Mouse (Mus musculus) left cerebral cortex, postnatal 10 days (tissue): ENCODE measurements at regions not wholly inside any gene's neighbourhood (a gene's known extent, or its start where the extent isn't known, plus 50 kb on each side); places are given as distances from the start of the nearest gene placed in this dataset.

Experiments used
- DNase-seq, 2 experiments: peaks; one replicate each; pipeline ENCODE4 v3.0.0; 2021 to 2022; ENCODE audit warnings: low spot score in 2 of 2, mixed read lengths in 1 of 2; ENCODE audit errors: extremely low spot score in 1 of 2
- intact Hi-C: fragments of 180-260 bp; cut with DNase I; formaldehyde crosslinking; loops from one replicate; pipeline ENCODE4 v1.15.1; 2025

DNA sequence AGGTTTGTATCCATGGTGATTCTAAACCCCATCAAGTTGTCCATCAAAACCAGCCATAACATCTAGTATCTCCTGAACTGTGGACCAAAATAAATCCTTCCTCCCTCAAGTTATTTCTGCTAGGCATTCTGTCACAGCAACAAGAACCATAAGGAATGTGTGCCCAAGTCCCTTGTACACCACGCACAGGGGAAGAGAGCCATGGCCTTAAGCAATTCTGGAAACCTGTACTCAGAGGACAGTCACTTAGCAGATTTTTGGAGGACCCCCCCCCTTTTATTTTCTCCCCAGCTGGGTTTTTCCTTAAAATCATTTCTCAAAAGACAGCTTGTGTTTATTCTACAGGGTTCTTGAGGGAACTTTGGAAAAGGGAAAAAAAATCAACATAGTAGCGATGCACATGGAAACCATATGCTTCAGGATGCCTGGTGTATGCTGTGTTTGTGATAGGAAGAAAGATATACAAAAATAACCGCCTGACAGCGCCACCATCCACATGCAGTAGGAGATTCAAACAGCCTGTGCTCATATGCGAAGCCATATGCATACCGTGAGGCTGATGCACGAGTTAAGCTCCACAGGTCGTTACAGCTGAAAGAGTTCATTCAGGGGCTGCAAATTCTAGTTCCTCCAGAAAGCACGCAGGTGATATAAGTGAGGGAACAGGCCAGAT, 214.5 kb upstream of the Il12b start:
- peak; percentile 21 to 51 for DNase-seq
- intact Hi-C loops, result no loop called here

DNA sequence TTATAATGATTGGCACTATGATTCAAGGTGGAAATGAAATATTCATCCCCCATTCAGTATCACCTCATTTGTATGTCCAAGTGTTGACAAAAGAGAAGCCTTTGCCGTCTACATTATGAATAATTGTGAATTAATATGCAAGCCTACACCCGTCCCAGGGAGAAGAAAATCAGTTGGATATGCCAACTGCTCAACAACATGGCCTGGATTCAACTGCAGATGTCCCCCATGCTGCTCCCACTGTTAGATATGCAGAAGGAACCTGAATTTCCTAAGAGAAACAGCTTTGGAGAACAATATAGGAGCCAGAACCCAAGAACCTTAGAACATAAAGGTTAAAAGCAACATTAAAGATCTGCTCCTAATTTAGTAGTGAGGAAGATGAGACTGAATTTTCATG, 211.7 kb upstream of the Il12b start:
- no peak for DNase-seq
- intact Hi-C loops, result no loop called here

DNA sequence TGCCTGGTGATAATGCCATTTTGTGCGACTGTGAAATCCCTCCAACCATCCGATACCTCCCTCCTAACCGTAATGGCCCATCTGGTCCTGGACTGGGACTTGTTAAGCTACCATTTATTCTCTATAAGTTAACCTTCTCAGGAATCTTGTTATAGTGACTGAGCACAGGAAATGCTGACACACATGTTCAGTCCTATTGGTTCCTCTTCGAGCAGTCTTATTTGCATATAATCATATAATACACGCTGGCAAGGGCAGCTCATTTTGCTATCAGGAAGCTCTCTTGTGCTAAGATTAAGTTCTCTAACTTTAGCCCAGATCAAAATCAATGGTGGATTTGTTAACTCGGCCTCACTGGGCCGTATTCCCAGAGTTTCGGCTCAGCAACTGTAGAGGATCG, 206.1 kb upstream of the Il12b start:
- no peak for DNase-seq
- intact Hi-C loops, result no loop called here

DNA sequence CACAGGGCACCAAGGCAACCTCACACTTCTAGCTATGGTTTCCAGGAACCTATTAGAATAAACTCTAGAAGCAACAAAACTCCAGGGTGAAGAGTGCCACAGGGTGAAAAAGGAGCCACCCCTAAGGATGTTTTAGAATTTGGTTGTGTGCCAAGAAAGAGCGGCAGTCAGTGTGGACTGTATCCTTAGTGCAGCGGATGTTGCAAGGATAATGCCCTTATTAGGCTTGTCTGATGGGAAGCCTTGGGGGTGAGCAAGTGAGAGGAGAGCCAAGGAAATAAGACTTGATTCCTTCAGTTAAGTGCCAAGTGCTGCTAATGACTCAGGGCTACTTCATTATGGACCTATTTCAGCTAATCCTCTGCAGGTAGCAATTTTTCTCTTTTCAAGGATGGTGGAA, 197.1 kb upstream of the Il12b start:
- intact Hi-C loops, result no loop called here
- DNase-seq, result no peak

DNA sequence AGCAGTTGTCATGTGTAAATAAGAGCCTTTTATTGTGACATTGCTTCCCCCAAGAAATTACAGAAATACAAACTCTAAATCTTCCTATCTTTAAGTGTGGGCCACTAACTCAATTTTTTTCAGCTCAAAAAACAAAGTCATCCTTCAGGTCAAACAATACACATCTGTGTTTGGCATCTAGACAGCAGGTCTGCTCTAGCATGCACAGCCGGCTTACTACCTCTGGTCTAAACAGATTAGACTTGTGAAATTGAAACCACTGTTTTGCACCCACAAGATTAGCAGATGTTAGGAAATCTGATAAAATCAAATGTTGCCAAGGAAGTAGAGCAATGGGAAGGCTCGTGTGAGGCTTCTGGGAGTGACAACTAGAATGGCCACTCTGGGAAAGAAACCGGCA, 195.5 kb upstream of the Il12b start:
- intact Hi-C loops, result no loop called here
- no peak for DNase-seq

DNA sequence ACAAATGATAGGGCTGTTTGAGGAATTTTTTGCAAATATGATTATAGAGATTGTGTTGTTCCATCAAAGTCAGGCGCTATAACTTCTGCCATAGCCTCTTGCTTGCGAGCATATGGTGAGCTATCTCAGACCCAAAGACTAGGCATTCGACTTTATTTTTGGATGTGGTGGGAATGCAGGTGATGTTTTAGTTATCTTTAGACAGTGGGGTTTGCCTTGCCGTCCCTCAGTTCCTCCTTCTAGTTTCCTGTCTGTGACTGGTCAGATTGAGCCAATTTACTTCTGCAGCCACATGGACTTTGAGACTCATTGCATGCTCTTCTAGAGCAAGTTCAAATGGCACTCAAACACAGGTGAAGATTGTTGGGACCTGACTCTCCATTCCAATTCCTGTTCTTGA, 193.0 kb upstream of the Il12b start:
- DNase-seq, result no peak
- intact Hi-C loops, result no loop called here

DNA sequence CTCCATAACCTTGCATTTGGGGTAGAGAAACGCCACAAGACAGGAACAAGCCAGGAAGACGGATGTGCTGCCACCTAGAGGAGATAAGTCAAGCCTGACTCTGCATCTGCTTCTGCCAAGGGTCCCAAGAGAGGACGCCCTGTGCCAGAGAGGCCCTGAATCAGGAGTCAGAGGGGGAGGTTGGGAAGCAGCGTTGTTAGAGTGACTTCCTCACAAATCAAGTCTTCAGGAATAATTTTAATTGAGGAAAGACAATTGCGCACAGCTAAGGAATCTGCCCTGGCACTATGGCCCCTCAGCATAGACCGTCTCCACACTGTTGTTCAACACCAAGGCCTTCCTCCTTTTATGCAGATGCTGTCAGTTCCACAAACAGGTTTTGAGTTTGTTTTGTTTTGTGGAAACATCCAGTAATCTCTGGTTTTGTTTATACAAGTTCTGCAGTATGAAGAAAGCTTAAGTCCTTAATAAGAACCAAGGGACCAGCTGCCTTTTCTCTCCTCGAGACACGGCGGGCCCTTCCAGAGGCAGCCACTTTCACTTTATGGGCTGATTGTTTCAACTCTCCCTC, 187.9 kb upstream of the Il12b start:
- intact Hi-C loops, result no loop called here
- DNase-seq, result peak; percentile 16 to 39

DNA sequence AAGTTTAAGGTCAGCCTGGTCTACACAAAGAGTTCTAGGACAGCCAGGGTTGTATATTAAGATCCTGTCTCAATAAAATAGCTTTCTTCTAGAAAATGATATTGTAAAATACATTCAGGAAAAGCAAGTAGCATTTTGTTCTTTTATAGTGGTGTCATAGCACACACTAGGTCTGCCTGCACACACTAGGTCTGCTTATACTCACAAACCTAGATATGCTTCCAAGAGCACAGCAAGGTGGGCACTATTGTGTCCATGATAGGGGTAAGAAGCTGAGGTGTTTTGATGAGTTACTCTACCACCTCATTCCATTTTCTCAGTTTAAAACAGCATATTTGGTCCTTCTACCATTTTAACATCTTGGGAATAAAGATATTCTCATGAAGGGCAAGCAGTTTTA, 185.8 kb upstream of the Il12b start:
- intact Hi-C loops, result no loop called here

DNA sequence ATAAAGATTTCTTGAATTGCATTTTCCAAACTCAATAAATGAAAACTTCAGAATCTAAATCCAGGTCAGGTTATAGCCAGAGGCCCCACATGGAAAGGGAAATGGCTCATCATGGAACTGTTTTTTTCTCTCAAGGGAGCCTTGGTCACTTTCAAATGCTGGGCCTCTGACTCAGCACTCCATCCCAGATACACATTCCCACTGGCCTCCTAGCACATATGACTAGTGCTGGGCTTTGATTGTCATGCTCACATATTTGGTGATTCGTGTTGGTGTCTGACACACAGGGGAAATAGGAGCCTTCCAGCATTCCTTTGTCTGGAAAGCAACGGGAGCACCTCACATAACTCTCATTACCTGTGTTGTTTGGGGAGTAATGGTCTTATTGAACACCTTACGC, 183.5 kb upstream of the Il12b start:
- no peak for DNase-seq
- intact Hi-C loops, result no loop called here

More for the DNA sequence above, 185.8 kb upstream of the Il12b start:
- DNase-seq, result no peak

DNA sequence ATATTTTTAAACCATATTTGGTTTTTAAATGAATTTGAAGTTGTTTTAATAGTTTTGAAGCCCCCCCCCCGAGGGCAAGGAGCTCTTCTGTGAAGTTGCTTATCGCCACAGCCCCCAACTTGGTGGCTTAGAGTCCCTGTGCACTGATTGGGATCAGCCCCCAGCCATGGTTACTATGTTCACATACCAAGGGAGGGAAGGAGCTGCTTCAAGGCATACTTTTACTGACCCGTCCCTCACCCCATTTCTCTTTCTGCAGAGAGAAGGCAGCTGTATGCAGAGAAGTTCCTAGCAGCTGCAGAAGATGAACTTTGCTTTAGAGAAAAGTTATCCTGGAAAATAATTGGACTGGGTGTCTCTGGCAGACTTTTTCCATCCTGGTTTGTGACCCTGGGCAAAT, 179.9 kb upstream of the Il12b start:
- intact Hi-C loops, result no loop called here

DNA sequence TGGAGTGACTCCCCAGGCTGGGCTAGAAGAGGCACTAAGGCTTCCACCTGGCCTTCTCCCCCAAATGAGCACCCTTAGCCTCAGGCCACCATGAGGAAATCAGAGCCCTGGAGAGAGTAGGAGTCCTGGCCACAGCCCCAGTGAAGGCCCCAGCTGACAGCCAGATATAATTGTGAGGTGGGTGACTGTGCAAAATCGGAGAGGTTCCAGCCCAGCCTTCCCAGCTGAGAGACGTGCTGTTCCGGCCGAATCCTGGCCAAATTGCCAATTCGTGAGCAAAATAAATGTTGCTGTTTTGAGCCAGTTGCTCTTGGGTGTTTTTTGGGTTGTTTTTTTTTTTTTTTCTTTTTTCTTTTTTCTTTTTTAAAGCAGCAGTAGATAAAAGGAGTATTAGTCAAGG, 169.9 kb upstream of the Il12b start:
- DNase-seq, result peak; percentile 6 to 21
- intact Hi-C loops, result no loop called here

More for the DNA sequence above, 179.9 kb upstream of the Il12b start:
- DNase-seq, result no peak

DNA sequence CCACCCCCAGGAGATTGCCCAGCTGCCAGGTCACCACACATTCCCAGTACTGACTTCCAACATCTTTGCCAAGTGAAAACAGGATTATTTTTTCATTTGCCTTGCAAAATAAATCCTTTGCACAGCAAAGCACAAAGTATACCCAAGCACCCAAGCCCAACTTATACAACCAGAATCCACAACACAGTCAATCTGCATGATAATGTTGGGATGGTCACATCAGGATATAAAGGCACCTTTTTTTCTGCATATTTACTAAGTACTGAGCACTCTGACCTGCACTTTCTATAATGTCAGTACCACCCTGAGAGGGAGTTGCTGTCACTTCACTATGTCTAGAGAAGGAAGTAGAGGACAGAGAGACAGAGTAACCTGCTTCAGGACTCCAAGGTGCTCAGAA, 164.4 kb upstream of the Il12b start:
- intact Hi-C loops, result no loop called here
- no peak for DNase-seq

DNA sequence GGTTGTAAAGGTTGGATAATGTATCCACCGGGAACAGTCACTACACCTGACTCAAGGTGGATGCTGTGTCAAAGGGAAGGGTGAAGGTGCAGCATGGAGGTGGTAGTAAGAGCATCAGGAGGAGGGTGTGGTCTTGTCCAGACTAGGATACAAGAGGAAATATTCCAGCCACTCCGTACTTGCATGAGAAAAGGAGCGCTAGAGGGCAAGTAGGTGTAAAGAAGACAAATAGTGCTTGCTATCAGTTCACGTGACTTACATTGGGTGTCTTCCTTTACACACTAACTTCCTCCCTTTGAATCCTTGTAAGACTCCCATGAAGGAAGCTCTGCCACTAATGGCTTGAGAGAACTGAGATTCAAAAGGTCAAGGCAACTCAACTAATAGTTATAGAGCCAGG, 161.8 kb upstream of the Il12b start:
- intact Hi-C loops, result no loop called here
- DNase-seq, result no peak

DNA sequence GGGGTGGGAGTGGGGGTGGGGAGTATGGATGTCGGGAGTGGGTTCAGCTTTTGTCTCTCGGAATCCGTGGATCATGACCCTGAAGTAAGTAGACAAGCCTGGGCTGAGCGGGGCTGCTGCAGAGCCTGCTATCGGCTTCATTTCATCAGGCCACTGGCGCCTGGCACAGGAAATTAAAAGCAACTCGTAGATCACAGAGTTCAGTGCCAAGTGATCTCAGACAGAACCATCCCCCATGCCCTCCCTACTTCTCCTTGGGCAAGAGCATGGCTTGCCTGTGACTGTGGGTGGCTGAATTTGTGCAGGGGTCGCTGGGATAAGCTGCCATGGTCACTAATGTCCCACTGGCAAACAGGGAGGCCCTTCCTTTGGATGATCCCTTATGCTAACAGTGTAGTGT, 161.3 kb upstream of the Il12b start:
- no peak for DNase-seq
- intact Hi-C loops, result no loop called here

DNA sequence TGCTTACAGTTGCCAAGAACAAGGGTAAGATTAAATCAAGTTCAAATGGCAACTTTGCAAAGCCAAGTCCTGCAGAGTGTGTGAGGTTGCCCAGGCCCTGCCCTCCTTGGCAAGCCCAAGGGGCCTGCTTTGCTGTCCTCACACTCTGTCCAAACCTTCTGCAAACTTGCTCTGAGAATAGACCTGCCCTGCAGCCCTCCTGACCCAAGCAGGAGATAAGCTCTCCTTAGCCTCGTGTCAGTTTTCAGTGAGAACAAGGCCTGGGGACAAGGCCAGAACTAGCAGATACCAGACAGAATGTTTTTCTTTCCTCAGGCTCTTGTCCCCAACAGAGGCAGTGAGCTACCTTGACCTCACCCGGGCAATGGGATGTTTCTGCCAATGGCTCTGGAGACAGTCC, 156.7 kb upstream of the Il12b start:
- no peak for DNase-seq
- intact Hi-C loops, result no loop called here

DNA sequence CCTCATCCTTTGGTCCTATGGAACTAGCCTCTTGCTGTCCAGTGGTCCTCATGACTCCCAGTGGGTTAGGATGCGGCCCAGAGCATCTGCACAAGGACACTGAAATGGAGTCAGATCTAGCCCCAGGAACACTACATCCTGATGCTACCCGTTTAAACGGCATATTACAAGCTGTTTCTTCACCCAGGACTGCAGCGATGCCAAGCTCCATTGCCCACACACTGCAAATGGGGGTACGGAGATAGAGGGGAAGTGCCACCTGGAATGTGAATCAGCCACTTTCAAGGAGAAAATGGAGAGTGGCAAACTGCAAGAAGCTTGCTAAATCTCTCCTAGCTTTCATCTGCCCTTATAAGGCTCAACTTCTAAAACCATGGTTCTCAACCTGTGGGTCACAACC, 148.0 kb upstream of the Il12b start:
- no peak for DNase-seq
- intact Hi-C loops, result no loop called here

DNA sequence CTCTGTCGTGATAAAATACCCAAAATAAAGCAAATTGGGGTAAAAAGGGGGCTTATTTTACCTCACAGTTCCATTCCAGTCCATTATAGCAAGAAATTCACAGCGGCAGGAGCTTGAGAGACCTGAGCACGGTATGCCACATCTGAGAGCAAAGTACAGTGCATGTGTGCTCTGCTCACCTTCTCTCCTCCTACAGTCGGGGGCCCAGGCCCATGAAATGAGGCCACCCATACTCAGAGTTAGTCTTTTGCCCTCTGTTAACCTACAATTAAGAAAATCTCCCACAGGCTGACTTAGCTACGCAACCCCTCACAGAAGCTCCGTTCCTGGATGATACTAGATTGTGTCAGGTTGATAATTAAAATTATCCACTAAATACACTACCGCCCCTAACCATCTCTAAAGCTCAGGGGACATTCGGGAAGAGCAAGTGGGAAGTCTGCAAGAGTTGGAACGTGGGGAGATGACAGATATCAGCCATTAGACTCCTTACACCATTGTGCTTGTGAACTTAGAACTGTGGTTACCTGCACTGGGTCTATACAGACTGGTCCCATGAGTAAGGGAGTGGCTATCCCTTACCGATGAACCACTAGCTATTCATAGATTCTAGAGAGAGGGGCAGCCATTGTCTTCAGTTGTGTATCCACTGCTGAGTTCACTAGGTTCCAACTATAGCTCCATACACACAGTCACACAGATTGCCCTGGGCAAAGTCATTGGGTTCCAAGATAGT, 139.3 kb upstream of the Il12b start:
- intact Hi-C loops, result no loop called here
- no peak for DNase-seq

DNA sequence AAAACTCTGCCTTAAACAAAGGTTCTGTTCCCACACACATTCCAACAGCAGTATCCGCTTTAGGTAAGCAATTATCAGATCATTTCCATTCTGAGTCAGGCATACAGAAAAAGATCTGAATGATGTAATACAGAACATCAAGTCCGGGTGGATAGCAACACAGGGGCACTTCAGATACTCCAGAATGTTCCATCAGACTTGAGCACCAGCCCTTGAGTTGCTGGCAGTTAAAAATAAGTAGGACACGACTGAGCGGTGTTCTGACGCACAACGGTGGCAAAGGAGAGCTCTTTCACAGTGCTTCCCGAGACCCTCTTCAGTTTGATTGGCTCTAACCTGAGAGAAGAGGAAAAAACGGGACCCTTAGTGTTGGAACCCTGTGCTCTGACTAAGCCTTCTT, 138.2 kb upstream of the Il12b start:
- DNase-seq, result no peak
- intact Hi-C loops, result no loop called here

DNA sequence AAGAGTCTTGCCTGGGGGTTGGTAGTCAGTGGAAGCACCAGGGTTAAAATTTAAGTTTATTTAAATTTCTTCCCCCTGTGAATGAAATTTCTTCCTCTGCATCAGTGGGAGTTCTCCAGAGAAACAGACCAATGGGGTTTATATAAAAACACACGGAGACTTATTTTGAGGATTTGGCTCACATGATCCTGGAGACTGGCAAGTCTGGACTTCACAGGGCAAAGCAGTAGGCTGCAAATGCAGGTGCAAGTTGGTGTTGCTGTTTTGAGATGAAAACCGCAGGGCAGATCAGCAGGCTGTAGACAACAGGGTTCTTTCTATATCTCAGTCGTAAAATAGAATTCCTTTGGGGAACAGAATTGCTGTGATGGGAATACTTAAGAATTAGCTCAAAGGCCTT, 137.3 kb upstream of the Il12b start:
- intact Hi-C loops, result no loop called here
- DNase-seq, result no peak

DNA sequence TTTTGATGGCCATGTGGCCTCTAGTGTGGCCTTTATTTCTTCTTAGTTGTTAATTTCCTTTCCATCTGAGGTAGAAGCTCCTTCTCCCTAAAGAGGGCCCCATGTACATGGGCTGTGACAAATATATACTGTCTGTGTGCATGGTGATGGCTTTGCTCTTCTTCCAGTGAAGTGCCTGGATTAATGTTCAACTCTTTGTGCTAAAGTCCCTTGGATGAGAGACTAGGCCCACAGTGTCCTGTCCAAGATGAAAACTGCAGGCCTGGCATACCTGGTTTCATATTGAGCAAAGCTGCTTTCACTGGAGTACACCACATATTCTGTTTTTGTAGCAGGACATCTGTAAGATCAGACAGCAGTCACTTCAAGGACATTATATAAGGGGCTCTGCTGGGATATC, 127.6 kb upstream of the Il12b start:
- intact Hi-C loops, result no loop called here
- DNase-seq, result no peak
